Mouse (Mus musculus) layer of hippocampus, adult 9-11 months (tissue): Measurements from ENCODE around the gene Mydgf.

Experiments
- DNase-seq: peaks from one replicate; pipeline ENCODE4 v3.0.0; 2022

Mydgf gene

DNA sequence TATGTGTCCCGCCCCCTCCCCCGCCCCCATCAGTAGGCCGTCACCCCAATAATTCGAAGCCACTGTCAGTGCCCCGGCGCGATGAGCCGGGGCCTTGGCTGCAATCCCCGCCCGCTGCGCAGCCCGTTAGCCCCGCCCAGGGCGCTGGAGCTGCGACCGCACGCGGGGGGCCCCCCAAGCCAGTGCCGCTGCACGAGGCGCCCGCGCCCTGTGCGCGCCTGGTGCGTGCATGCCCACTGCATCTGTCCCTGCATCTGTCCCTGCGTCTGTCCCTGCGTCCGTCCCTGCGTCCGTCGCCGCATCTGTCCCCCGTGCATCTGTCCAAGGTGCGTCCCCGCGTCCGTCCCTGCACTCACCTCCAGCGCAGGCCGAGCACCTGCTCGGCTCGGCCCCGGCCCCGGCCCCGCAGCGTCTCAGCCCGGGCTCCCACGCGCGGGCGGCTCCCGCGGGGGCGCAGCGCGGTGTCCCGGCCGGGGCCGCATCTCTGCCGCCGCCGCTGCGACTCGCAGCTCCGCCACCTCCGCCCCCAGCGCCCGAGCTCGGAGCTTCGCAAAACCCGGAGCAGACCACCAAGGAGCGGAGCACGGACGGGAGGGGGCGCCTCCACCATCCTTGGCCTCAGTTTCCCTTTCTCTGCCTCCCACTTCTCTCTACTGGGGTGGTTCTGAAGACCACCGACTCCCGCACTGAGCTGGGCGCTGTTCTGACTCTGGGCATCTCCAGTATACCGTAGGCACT is 43.7 kb downstream of the Mydgf start, which contains the start of gene Sema6b:
Gene Sema6b (minus strand): TSS at position 486 of the 738 bp plus-strand sequence.
- DNase-seq: no peak

DNA sequence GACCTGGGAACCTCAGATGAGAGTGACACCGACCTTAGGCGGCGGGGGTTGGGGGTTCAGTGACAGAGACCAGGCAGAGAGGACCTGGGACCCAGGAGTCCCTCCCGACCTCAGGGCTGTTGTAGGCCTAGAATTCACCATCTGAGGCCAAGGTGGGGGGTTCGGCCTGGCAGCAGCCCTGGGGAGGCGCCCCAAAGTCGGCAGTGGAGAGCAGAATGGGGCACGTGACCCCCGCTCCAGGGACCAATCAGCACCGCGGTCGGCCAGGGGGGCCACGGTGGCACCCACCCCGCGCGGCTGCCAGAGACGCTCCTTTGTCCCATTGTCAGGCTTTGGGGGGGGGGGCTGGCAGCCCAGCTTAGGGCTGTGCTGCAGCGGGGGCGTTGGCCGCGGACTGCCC is 44.4 kb downstream of the Mydgf start:
- DNase-seq: no peak

DNA sequence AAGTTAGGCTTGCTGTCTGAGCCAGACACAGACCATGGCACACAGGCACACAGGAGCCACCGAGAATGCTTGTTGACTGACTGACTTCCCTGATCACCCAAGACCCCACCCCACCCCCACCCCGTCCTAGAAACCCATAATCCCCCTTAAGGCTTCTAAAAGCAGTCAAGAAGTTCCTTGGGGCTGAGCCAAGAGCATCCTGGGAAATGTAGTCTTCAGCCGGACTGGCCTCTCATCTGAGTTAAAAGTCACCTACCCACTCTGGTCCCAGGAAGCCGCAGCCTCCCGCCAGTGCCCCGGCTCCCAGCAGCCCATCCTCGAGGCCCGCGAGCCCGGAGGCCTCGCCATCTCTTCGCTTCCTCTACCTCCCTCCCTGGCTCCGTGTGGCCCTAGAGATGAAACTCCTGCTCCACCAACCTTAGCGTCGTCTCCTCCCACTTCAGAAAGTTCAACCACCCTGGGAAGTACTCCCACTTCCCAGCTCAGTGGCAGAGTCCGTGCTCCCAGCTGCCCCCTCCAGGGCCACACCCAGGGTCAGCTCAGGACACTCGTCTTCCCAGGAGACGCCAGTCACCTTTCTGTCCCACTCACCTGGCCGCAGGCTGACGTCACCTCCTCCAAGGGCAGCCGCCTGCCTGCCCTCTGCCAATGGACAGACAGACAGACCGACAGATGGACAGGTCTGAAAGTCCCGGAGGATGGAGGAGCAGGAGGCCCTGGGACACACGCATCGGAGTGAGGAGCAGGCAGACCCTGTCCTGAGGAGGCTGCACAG is 45.7 kb downstream of the Mydgf start:
- DNase-seq: no peak

DNA sequence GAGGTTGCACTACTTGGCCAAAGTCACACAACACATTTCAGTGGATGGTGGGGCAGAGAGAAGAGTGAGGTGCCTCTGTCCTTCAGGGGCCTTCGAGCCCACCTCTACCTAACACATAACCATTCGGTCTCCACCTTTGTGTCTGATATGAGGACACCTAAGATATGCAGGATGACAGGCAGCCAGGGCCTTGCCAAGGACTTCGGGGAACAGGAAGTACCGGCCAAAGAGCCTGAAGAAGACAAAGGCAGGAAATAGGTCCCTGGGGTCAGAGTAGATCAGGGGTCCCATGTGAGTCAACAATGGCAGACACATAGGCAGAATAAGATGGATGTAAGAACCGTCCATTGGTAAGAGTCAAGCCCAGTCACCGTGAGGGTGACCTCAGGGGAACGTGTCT is 47.2 kb downstream of the Mydgf start:
- DNase-seq: no peak

DNA sequence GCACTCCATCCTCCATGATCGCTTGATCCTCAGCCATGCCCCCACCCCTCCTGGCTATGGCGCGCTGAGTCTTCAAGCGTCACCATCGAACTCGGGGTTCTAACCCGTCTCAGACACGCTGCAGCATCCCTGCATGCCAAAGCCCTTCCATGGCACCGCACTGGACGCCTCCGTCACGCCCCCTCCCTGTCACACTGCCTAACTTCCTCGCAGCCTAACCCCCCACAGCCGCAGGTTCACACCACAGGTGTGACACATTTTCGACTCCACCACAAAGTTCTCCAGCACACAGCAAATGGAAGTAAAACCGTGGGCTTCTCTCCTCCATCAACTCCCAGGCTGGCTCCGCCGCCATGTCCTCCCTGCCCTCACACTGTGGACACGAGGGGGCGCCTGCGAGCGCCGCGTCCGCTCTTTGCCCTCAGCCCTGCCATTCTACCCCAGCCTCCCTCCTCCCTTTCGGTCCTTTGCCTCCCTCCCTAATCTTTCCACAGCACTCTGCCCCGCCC is 49.2 kb downstream of the Mydgf start:
- DNase-seq: no peak

DNA sequence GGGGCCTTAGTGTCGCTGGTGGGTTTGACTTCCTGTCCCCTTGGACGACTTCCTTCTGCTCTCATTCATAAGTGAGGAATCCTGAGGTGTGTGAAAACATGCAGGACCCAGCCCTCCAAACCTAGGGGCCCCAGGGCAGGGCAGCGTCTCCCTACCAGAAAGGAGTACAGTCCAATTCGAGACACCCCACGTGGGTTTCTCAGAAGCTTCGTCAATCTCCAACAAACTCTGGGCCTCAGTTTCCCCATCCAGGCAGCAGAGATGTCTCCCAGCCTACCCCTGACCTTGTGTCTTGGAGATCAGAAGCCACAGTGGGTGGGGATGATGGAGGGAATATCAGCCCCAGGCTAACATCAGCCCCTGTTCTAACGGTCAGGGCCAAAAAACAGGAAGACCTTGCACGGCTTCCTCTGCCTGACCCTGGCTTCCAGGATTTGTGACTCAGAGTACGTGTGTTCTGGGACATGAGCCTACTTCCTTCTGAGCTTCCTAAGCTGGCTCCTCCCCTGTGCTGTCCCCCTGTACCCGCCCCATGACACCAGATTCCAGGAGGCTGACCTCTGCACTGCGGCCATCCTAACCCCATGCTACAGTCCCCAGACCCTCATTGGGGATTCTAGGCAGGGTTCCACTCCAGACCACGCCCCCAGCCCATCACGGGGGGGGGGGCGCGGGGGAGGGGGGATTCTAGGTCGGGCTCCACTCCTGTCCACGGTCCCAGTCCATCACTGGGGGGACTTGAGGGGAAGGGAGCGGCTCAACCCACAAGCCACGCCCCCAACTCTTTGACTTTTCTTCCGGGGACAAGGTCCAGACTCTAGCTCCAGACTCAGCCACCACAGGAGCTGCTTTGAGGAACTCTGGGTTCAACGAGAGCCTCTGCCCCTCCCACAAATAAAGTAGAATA is 50.0 kb downstream of the Mydgf start:
- no peak for DNase-seq

DNA sequence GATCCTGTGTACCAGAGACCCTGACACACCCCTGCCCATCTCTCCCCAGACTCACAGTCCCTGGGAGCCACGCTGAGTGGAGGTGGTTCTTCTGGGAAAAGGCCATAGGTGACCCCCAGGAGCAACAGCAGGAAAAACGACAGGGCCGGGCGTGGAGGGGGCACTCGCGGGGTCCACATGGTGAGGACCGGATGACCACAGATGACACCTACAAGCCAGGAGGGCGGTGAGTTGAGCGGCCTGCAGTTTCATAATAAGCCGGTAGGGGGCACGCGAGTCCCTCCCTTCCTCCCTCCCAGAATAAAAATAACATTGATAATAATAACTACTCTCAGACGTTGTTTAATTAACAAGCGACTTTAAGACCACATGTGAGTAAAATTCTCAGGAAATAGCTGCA is 51.1 kb downstream of the Mydgf start:
- no peak for DNase-seq

DNA sequence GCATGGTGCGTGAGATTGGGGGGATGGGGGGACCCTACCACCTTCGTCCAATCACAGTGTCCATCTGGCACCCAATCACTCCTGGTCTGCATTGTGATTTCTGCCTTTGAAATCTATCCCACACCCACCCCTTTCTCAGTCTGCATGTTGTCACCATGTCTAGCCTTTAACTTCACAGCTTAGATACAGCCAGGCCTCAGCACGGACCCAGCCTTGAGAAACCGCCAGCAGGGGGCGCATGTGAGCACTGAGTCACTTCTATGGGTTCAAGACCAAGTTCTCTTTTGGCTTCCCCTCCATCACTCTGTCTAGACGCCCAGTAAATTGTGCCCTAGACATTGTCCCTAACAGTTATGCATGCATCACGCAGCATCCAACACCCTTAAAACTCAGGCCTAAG is 51.9 kb downstream of the Mydgf start:
- DNase-seq: no peak

DNA sequence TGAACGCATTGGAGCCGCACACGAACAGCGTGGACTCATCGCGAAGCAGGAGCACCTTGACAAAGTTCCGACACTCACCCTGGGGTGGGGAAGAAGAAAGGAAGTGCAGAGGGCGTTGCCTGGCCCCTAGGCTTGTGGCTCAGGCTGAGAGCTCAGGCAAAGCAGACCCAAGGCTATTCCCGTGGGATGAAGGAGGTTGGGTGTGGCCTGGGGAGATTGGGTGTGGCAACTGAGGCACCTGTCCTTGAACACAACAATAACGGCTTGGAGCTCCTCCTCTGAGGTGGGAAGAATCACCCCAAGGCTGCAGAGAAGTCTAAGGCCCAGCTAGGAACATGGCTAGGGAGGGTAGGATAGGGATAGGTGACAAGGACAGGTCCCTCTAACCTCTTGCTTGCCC is 52.6 kb downstream of the Mydgf start:
- DNase-seq: no peak

DNA sequence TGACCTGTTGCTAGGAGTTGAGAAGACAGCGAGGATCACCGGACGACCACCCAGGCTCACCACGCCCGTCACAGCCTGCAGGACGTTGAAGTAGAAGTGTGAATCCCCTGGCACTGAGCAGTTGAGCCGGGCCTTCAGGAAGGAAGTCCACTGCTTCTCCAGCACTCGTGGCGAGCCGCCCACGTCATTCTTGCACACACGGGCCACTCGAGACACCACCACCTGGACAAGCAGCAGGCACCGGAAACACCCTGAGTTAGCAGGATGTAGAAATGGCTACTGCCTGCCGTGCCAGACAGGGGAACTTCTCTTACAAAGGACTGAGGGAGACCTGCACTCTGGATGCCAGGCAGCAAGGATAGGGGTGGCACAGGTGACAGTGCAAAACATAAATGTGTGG is 55.5 kb downstream of the Mydgf start:
- DNase-seq: peak; percentile 4

DNA sequence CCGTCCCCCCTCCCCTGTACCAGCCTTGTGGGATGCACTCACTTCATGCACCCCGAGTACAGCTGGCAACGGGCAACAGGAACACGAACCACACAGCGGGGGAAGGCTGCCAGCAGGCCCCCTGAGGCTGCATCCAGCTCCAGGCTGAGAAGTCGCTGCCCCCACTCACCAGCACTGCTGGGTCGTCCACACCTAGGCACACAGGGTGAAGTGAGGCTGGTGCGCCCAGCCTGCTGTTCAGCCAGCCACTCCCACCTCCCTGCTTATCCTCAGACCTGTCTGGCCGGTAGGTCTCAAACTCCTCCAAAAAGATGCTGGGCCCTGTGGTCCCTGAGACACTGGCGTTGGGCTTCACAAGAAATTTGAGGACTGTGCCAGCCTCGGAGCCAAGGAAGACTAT is 57.5 kb downstream of the Mydgf start:
- DNase-seq: no peak
